Mouse (Mus musculus): Measurements from ENCODE around the gene Nat8f2.
"Not testable (repeated sequence)": the region's sequence is repeated elsewhere in the genome, so short reads cannot be mapped to it uniquely, and the experiment has no call there.

- not testable (repeated sequence) for TF ChIP-seq CTCF (IDR thresholded peaks at IDR 0.05; ENCODE audit: borderline replicate concordance, control insufficient read depth, extremely low read depth, insufficient read depth, low read length, poor library complexity); POLR2A (IDR thresholded peaks at IDR 0.05; ENCODE audit: control insufficient read depth, extremely low read depth, insufficient read depth, low read length, poor library complexity)
These were observed 32.9 kb downstream of the Nat8f2 start for GRCm38 (mm10) chr6:85836098-85836497.
